Mouse (Mus musculus): Measurements from ENCODE around the gene Igsf11.

GRCm38 (mm10) chr16:38976151-38976550, 83.7 kb downstream of the Igsf11 start:
- TF ChIP-seq ZC3H11A (IDR thresholded peaks at IDR 0.05; ENCODE audit: borderline replicate concordance, low read depth, low read length) = no peak
- TF ChIP-seq HCFC1 (IDR thresholded peaks at IDR 0.05; ENCODE audit: borderline replicate concordance, insufficient read depth, low read length) = no peak
- no peak for TF ChIP-seq MAFK (IDR thresholded peaks at IDR 0.05; ENCODE audit: insufficient read depth, low read depth, low read length)
